Mouse (Mus musculus) brain, embryonic 14.5 days (tissue): ENCODE measurements around the gene Rdh7.

Source experiments
- CTCF ChIP-seq: fragments of 200-500 bp; IDR thresholded peaks from 2 replicates; pipeline ENCODE4 v1.5.1; 2012; ENCODE audit warnings: inconsistent platforms, mild to moderate bottlenecking, moderate library complexity, borderline replicate concordance; ENCODE audit not compliant: insufficient read depth, insufficient read length; ENCODE audit errors: extremely low read depth
- POLR2A ChIP-seq: fragments of 200-500 bp; IDR thresholded peaks from 2 replicates; pipeline ENCODE4 v1.6.1; 2012; ENCODE audit warnings: mild to moderate bottlenecking, inconsistent platforms, borderline replicate concordance; ENCODE audit not compliant: poor library complexity, insufficient read depth, insufficient read length, severe bottlenecking; ENCODE audit errors: extremely low read depth

DNA sequence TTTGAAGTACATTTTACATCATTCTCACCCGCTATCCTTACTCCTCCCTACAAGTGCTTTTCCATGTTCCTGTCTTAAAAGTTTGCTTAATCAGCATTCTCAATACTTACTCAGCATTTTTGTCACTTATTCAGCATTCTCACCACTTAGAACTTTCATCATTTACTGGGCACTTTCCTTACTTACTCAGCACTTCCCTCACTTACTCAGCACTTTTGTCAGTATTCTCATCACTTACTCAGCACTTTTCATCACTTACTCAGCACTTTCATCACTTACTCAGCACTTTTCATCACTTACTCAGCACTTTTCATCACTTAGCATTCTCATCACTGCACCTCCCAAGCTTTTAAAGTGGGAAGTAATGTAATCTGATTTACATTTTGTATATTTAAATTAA, 27.0 kb upstream of the Rdh7 start:
- TF ChIP-seq CTCF (no peak), POLR2A (no peak)
